Mouse (Mus musculus): ENCODE data around the gene Plod2.

DNA sequence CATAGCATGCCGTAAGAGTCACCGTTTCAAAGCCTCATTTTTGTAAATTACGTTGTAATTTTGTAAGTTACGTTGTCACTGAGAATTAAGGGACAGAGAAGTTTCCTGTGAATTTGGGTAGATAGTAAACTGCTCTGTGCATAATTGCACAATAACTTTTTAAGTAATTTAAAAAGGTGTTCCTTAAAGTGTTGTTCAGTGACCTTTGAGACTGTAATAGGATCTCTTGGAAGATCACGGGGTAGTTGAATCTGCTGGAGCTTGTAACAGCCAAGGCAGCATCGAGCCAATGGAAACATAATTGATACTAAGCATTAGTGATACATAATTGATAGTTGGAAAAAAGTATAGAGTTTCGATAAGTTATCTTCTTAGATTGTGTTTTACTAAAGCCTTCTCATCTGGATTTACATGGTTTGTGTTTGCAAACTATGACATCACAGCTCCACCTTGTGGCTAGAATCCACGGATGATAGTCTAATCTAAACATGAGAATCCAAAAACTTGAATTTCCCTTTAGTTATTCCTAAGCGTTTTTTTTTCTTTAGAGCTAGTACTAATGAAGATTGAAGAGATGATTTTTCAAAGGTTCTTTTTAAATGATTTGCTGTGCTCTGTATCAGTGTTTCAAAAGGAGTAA is 68.7 kb downstream of the Plod2 start:
- TF ChIP-seq POLR2A (IDR thresholded peaks at IDR 0.05; ENCODE audit: low read depth, low read length) (no peak), CTCF (IDR thresholded peaks at IDR 0.05; ENCODE audit: extremely low read depth, insufficient read length, insufficient replicate concordance, low read depth, low read length) (no peak)

Measured in small intestine, adult 2 months (tissue).